Mouse (Mus musculus) heart, embryonic 14.5 days (tissue): ENCODE measurements around the gene Prkar1b. TPM values are rescaled to one million over a fixed set of nuclear protein-coding genes. Genes with fewer than 3 reads are reported as not detected.
A peak's percentile ranks its signal among the peaks of the same experiment; 100 is the strongest.

Source experiments
- ATAC-seq: fragments of 200-750 bp; cut with Nextera tagmentation; 2 replicates; pipeline ENCODE4 v1.8.0; 2017; ENCODE audit warnings: low read depth, moderate TSS enrichment; ENCODE audit not compliant: insufficient number of reproducible peaks, insufficient read depth, low FRiP score
- H3K27ac ChIP-seq, 2 experiments: fragments of 200-500 bp in 1 of 2; fragments of 300-500 bp in 1 of 2; sonication (generic) in 1 of 2; replicated peaks in 1 of 2; 2 replicates each; pipeline ENCODE4 v1.5.1; 2012 to 2014; ENCODE audit warnings: low read depth in 2 of 2, low read length in 2 of 2, control low read depth in 1 of 2, mild to moderate bottlenecking in 1 of 2, mixed read lengths in 1 of 2; ENCODE audit not compliant: control insufficient read depth in 1 of 2, insufficient read depth in 1 of 2
- H3K27me3 ChIP-seq: fragments of 300-500 bp; sonication (generic); 2 replicates; pipeline ENCODE4 v1.6.1; 2014; ENCODE audit warnings: mild to moderate bottlenecking, low read length, control low read depth; ENCODE audit not compliant: control insufficient read depth, insufficient read depth
- H3K36me3 ChIP-seq: fragments of 300-500 bp; sonication (generic); 2 replicates; pipeline ENCODE4 v1.6.1; 2014; ENCODE audit warnings: mild to moderate bottlenecking, control low read depth, low read length, mixed read lengths; ENCODE audit not compliant: control insufficient read depth, insufficient read depth
- H3K4me1 ChIP-seq, 2 experiments: fragments of 200-500 bp in 1 of 2; fragments of 300-500 bp in 1 of 2; sonication (generic) in 1 of 2; 2 replicates each; pipeline ENCODE4 v1.6.1; 2012 to 2014; ENCODE audit warnings: low read length in 2 of 2, control low read depth in 1 of 2, mixed read lengths in 1 of 2; ENCODE audit not compliant: control insufficient read depth in 2 of 2, insufficient read depth in 2 of 2
- H3K4me2 ChIP-seq: fragments of 300-500 bp; sonication (generic); 2 replicates; pipeline ENCODE4 v1.6.1; 2014; ENCODE audit warnings: mild to moderate bottlenecking, low read length
- H3K4me3 ChIP-seq, 2 experiments: fragments of 200-500 bp in 1 of 2; fragments of 300-500 bp in 1 of 2; sonication (generic) in 1 of 2; 2 replicates each; pipeline ENCODE4 v1.5.1; 2012 to 2014; ENCODE audit warnings: low read length in 2 of 2, mild to moderate bottlenecking in 2 of 2, control low read depth in 1 of 2, low read depth in 1 of 2, moderate library complexity in 1 of 2; ENCODE audit not compliant: control insufficient read depth in 1 of 2, insufficient read depth in 1 of 2
- H3K9ac ChIP-seq: fragments of 300-500 bp; sonication (generic); 2 replicates; pipeline ENCODE4 v1.6.1; 2014; ENCODE audit warnings: mild to moderate bottlenecking, low read length
- H3K9me3 ChIP-seq: fragments of 300-500 bp; sonication (generic); 2 replicates; pipeline ENCODE4 v1.6.1; 2016; ENCODE audit warnings: low read length, control low read depth; ENCODE audit not compliant: control insufficient read depth
- WGBS: fragments of 180-500 bp; shearing (Covaris S2); extraction: QIAGEN DNeasy Blood & Tissue Kit; methylation state at CpG from one replicate; pipeline ENCODE4 v1.1.7; 2014; 5-methylcytosine and 5-hydroxymethylcytosine counted together
- polyA plus RNA-seq: library from polyadenylated mRNA; unstranded; fragments of >200 nt; fragmentation: Nextera tagmentation; extraction: Ambion mirVana; gene quantifications from 2 replicates; pipeline ENCODE4 v1.2.1, GENCODE M21; 2014

Gene Prkar1b
- polyA plus RNA-seq, 1 experiment from 2014 or later = 9.5 TPM

GRCm38 (mm10) chr5:138996322-138997073, 153.3 kb downstream of the Prkar1b start:
- H3K4me3 ChIP-seq = peak overlapping the region; percentile 86 to 87
- peak overlapping the region; percentile 75 for H3K4me2 ChIP-seq
- H3K4me1 ChIP-seq = peaks cover 39 to 57% of the 10 kb centered on the region in 2 experiments
- peaks cover 5% of the 10 kb centered on the region; the same call in 1 of the 2 replicates for H3K36me3 ChIP-seq
- H3K27me3 ChIP-seq = peaks cover 36% of the 10 kb centered on the region
- peak overlapping the region; percentile 93 for H3K9ac ChIP-seq
- 10% methylated on average over 24 of the region's 24 CpGs for WGBS
- ATAC-seq = no peak
- no peaks in the 10 kb centered on the region for H3K9me3 ChIP-seq
- peak overlapping the region; percentile 95 to 96 for H3K27ac ChIP-seq

- H3K36me3 ChIP-seq = peaks cover 5% of the 10 kb centered on the region; the same call in 1 of the 2 replicates
- no peaks in the 10 kb centered on the region for H3K9me3 ChIP-seq
- H3K4me3 ChIP-seq = peak overlapping the region; percentile 86 to 87
- peaks cover 46 to 64% of the 10 kb centered on the region in 2 experiments for H3K4me1 ChIP-seq
- peak overlapping the region; percentile 93 for H3K9ac ChIP-seq
- peak; percentile 56 for ATAC-seq
- H3K4me2 ChIP-seq = peak overlapping the region; percentile 75
- H3K27me3 ChIP-seq = peaks cover 41% of the 10 kb centered on the region
- peak overlapping the region; percentile 95 to 96 for H3K27ac ChIP-seq
- WGBS = under 1% methylated on average over 29 of the region's 52 CpGs
These were observed 154.0 kb downstream of the Prkar1b start for GRCm38 (mm10) chr5:138995721-138996311.

GRCm38 (mm10) chr5:138994786-138995720, 154.7 kb downstream of the Prkar1b start:
- peaks cover 5% of the 10 kb centered on the region; the same call in 1 of the 2 replicates for H3K36me3 ChIP-seq
- peak overlapping the region; percentile 86 to 87 for H3K4me3 ChIP-seq
- H3K4me2 ChIP-seq = peak overlapping the region; percentile 75
- peaks cover 50 to 71% of the 10 kb centered on the region in 2 experiments for H3K4me1 ChIP-seq
- H3K27ac ChIP-seq = peak overlapping the region; percentile 95 to 96
- peak; percentile 31 for ATAC-seq
- H3K9me3 ChIP-seq = no peaks in the 10 kb centered on the region
- peaks cover 41% of the 10 kb centered on the region for H3K27me3 ChIP-seq
- WGBS = under 1% methylated on average over 96 of the region's 127 CpGs
- peak overlapping the region; percentile 93 for H3K9ac ChIP-seq

- H3K36me3 ChIP-seq = peaks cover 5% of the 10 kb centered on the region; the same call in 1 of the 2 replicates
- peaks cover 35% of the 10 kb centered on the region; the same call in 1 of the 2 replicates for H3K27me3 ChIP-seq
- peak overlapping the region; percentile 86 to 87 for H3K4me3 ChIP-seq
- H3K27ac ChIP-seq = peak overlapping the region; percentile 88 to 96
- 1% methylated on average over 44 of the region's 48 CpGs for WGBS
- ATAC-seq = no peak
- H3K4me1 ChIP-seq = peaks cover 49 to 73% of the 10 kb centered on the region in 2 experiments
- peak overlapping the region; percentile 93 for H3K9ac ChIP-seq
- no peaks in the 10 kb centered on the region for H3K9me3 ChIP-seq
- H3K4me2 ChIP-seq = peak overlapping the region; percentile 75
These were observed 155.6 kb downstream of the Prkar1b start for GRCm38 (mm10) chr5:138994108-138994785.

GRCm38 (mm10) chr5:138993371-138994107, 156.3 kb downstream of the Prkar1b start:
- 1% methylated on average over 40 of the region's 40 CpGs for WGBS
- Histone ChIP-seq H3K9me3 (no peaks in the 10 kb centered on the region), H3K4me1 (peaks cover 48 to 73% of the 10 kb centered on the region in 2 experiments), H3K27ac (peak overlapping the region; percentile 6 to 96; a peak in 3 of 4 replicates), H3K4me3 (peak overlapping the region; percentile 86 to 87), H3K36me3 (peaks cover 5% of the 10 kb centered on the region; the same call in 1 of the 2 replicates), H3K4me2 (peak overlapping the region; percentile 75), H3K9ac (peak overlapping the region; percentile 93), H3K27me3 (peaks cover 29% of the 10 kb centered on the region; the same call in 1 of the 2 replicates)
- no peak for ATAC-seq

- Histone ChIP-seq H3K36me3 (peaks cover 9% of the 10 kb centered on the region), H3K27ac (peak overlapping the region in 1 of 2 experiments; percentile 96; a peak in 2 of 4 replicates), H3K27me3 (peaks cover 29% of the 10 kb centered on the region; the same call in 1 of the 2 replicates), H3K4me2 (peak overlapping the region; percentile 75), H3K4me3 (peak overlapping the region; percentile 86 to 87), H3K9me3 (no peaks in the 10 kb centered on the region), H3K4me1 (peaks cover 47 to 73% of the 10 kb centered on the region in 2 experiments), H3K9ac (peak overlapping the region; percentile 93)
- ATAC-seq = no peak
- WGBS = 5% methylated on average over 54 of the region's 59 CpGs
These were observed 157.0 kb downstream of the Prkar1b start for GRCm38 (mm10) chr5:138992611-138993370.
